Mouse (Mus musculus) cortical plate, adult 2 months (tissue): ENCODE measurements around the gene P3h2.

ENCODE experiments used
- CTCF ChIP-seq: fragments of 200-500 bp; IDR thresholded peaks from 2 replicates; pipeline ENCODE4 v1.5.1; 2011; ENCODE audit warnings: mild to moderate bottlenecking, control low read depth, low read length; ENCODE audit not compliant: insufficient read depth; ENCODE audit errors: extremely low read depth
- POLR2A ChIP-seq: fragments of 200-500 bp; IDR thresholded peaks from 2 replicates; pipeline ENCODE4 v1.6.1; 2011; ENCODE audit warnings: mild to moderate bottlenecking, low read length, control low read depth; ENCODE audit not compliant: insufficient read depth; ENCODE audit errors: extremely low read depth

- TF ChIP-seq POLR2A (no peak), CTCF (no peak)
Measured at GRCm38 (mm10) chr16:26047870-26048269, 57.7 kb downstream of the P3h2 start.
